Mouse (Mus musculus) liver, adult (tissue): Measurements from ENCODE around the gene Kif21b.

Experiments used
- GATA4 ChIP-seq: IDR thresholded peaks from 2 replicates; pipeline ENCODE4 v1.6.1; 2014; ENCODE audit warnings: mild to moderate bottlenecking, low read length; ENCODE audit not compliant: insufficient replicate concordance

The Kif21b gene

GRCm38 (mm10) chr1:136165436-136165835 lies 34.2 kb downstream of the Kif21b start:
- TF ChIP-seq GATA4: no peak

DNA sequence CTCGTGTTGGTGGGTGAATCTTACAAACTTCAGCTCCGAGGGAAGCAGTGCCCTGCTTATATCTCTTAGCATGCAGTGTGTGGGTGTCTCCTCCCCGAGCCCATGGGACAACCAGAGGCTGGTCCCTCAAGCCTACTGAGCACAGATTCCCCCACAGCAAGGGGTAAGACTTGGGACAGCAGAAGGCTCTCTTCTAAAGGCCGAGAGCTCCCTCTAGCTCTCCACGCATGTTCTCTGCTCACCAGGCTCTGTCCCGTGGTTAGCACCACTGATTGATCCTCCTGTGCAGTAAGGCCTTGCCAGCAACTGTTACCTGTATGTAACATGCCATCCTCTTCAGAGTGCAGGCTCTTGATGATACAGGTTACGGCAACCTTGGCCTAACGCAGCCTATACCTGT lies 36.5 kb downstream of the Kif21b start:
- TF ChIP-seq GATA4: no peak

DNA sequence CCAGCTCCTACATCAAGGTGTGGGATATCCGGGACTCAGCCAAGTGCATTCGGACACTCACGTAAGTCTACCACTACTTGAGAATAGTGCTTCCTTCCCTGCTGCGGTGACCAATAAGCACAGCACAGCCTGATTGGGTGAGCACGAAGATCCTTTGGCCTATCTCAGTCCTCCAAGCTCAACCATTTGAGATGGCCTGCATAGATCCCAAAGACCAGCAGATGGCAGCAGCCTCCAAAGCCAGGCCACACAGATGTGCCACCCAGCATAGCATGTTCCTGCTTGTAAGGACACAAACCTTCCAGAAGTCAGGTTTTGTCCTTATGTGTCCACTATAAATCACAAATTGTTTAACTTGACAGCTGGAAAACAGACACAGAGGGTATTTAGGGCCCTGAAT lies 38.9 kb downstream of the Kif21b start:
- TF ChIP-seq GATA4: no peak

GRCm38 (mm10) chr1:136172696-136173095 lies 41.5 kb downstream of the Kif21b start:
- TF ChIP-seq GATA4: no peak

DNA sequence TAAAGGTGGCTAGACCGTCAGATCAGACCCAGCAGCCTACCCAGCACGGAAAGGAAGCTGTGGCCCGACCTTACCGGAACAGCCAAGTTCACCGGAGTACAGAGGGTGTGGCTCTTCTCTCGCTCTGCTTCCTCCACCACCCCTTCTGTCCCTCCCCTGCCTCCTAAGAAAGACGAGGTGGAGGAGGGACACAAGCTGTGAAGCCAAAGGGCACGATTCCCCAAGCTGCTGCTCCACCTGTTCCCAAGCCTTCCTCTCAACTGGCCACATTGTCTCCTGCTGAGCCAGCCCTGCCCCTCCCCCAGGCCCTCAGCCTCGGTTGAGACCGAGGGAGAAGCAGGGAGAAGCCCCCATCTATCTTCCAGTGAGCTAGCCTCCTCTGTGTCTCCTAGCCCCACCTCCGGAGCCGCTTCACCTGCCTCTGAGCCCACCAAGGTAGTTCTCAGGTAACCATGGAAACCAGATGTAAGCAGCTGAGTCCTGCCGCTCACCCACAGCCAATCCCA lies 43.0 kb downstream of the Kif21b start:
- TF ChIP-seq GATA4: no peak

DNA sequence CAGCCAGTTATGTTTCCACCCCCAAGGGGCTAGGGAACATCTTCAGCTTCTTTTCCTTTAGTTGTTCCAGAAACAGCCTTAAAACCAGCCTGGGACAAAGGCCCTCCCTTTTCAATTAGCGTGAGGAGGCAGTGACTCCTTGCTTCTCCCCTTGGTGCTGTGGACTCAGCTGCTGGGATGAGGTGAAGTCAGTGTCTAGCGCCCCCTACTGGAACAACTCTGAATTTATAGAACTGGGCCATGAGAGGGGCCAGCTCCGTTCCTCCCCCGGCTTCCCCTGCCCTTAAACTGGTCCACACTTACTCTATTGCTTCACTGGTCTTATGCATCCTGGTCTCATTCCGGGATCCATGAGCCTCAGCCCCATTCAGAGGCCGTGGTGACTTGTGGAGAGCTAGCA lies 44.0 kb downstream of the Kif21b start:
- no peak for TF ChIP-seq GATA4

GRCm38 (mm10) chr1:136177085-136177484 lies 45.9 kb downstream of the Kif21b start:
- no peak for TF ChIP-seq GATA4

- TF ChIP-seq GATA4: no peak
These were observed 47.6 kb downstream of the Kif21b start for GRCm38 (mm10) chr1:136178741-136179140.

- TF ChIP-seq GATA4: no peak
These were observed 48.4 kb downstream of the Kif21b start for GRCm38 (mm10) chr1:136179511-136180001.

DNA sequence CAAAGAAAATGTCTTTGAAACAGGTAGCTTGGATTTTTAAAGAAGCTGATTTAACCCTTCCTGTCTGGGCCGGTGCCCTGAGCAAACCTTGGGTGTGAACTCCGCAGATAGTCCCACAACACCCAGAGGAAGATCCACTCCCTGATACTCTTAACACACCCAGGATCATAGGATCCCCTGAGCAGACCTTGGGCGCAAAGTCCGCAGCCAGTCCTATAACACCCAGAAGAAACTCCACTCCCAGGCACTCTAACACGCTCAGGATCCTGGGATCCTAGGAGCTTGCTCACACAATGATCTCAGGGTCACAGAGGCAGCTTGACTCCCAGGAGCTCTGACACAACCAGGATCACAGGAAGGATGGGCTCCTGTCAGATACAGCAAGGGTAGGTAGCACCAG lies 58.8 kb downstream of the Kif21b start:
- TF ChIP-seq GATA4: no peak

- TF ChIP-seq GATA4: no peak
These were observed 81.6 kb downstream of the Kif21b start, which contains the start of gene Mroh3 for GRCm38 (mm10) chr1:136212803-136213202. Gene Mroh3, minus strand, starts transcription at chr1:136212828.

GRCm38 (mm10) chr1:136214304-136214703 lies 83.1 kb downstream of the Kif21b start:
- TF ChIP-seq GATA4: no peak

DNA sequence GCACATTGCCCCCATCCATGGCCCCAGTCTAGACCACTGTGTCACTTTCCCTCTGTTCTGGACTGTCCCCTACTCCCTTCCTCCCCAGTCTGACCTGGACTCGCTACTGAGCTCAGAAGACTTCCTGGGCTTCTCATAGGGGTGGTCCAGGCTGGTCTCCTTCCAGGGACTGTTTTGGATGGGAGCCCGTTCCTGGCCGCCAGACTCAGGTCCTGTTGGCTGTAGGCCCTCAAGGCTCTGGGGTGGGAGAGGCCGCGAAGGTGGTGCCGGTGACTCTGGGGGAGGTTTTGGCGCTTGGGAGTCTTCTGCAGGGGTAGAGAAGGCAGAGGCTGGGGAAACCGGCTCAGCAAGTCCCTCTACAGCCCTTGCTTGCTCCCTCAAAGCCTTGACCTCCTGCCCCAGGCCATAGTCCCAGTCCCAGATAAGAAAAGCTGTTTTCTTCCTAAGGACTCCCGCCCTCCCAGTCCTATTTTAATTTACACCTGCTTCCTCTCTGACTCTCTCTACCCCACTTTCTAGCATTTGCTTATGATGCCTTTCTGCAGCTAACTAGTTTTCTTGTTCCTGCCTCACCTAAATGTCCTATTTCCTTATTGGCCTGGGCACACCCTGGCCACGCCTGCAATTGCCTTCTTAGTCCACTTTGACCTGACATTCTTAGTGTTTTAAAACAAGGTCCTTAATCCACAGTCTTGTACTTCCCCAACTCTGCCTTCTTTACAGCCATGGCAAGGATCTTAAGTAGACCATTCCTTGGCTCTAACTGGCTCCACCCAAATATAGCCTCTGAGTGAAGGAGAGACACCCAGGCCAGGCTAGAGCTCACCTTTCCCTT lies 89.1 kb downstream of the Kif21b start:
- no peak for TF ChIP-seq GATA4

DNA sequence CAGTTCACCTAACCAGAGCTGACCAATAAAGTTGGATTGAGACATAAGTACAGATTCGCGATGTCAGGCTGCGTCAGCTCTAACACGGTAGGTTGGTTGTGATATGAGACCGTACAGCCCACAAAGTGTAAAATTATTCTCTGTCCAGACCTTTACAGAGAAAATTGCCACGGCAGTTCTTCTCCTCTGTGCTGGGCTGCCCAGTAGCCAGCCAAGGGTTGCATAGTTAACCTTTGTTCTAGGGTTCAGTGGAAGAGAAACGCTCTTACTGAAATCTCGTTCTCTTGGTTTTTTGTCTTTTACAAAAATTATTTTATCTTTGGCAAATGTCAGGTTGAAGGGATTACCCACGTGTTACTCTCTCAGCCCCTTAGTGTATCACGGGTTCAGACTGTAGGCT lies 91.2 kb downstream of the Kif21b start:
- TF ChIP-seq GATA4: no peak

- no peak for TF ChIP-seq GATA4
These were observed 92.7 kb downstream of the Kif21b start for GRCm38 (mm10) chr1:136223758-136224342.

DNA sequence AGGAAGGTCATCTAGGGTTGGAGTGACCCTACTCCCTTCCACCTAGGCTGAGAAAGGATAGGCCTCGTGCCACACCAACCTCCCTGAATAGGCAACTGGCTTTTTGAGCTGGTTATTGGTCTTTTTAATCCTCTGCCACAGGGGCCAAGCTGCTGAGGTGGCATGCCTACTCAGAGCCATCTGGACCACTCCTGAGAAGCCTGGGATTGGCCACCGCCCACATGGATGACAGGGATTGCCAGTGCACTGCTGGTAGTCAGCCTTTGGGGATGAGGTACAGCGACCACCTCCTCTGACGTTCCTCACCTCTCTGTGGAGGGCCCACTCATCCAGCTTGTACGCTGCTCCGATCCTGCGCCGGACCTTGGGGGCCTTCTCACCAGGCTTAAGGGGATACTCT lies 94.7 kb downstream of the Kif21b start:
- TF ChIP-seq GATA4: no peak
